ENCODE assay signal across 26 mouse cellular contexts in genomic region chr11:96147471-96147870, GRCm38 (mm10). TPM values are rescaled to one million over a fixed set of nuclear protein-coding genes. Genes with fewer than 3 reads are reported as not detected.
DNase-seq lines count a peak whose midpoint lies in the region; ATAC-seq and TF ChIP-seq lines count a peak whose summit lies in the region.
"Had no signal": no experiment of that assay in that cellular context is flagged by ENCODE, and none has a peak within 500 bp of the region (broad histone marks: within the 10 kb centered on the region; RNA-seq: fewer than 3 reads in every experiment).

No protein-coding gene starts in this region.

- no peak for TF ChIP-seq CTCF in intestine, postnatal 0 days (IDR thresholded peaks at IDR 0.05; ENCODE audit: low read depth)
- TF ChIP-seq CTCF in stomach, postnatal 0 days (IDR thresholded peaks at IDR 0.05; ENCODE audit: low read depth): no peak
- TF ChIP-seq CTCF in gastrocnemius, adult 2 months (IDR thresholded peaks at IDR 0.05): no peak
- TF ChIP-seq CTCF in thymus, adult 2 months (IDR thresholded peaks at IDR 0.05; ENCODE audit: borderline replicate concordance, control insufficient read depth, extremely low read depth, insufficient read depth, low read length, poor library complexity): no peak

- WGBS in intestine, embryonic 15.5 days: 56% methylated on average over 6 of the region's 6 CpGs
- WGBS in intestine, embryonic 16.5 days: 62% methylated on average over 6 of the region's 6 CpGs
- 49% methylated on average over 6 of the region's 6 CpGs for WGBS in intestine, postnatal 0 days
- 65% methylated on average over 6 of the region's 6 CpGs for WGBS in stomach, postnatal 0 days
- 74% methylated on average over 6 of the region's 6 CpGs for WGBS in forebrain, embryonic 14.5 days
- WGBS in thymus, adult 2 months: 58% methylated on average over 6 of the region's 6 CpGs

- H3K27ac ChIP-seq in intestine, embryonic 15.5 days: no peak overlapping the region
- H3K27ac ChIP-seq in intestine, embryonic 16.5 days (ENCODE audit: low read length): no peak overlapping the region
- H3K27ac ChIP-seq in intestine, postnatal 0 days (ENCODE audit: low read depth, low read length): no peak overlapping the region
- no peak overlapping the region for H3K27ac ChIP-seq in stomach, postnatal 0 days (replicated peaks)
- H3K27ac ChIP-seq in gastrocnemius, adult 2 months: no peak overlapping the region
- H3K27ac ChIP-seq in forebrain, embryonic 14.5 days (ENCODE audit: low read depth, low read length): no peak overlapping the region
- H3K27ac ChIP-seq in thymus, adult 2 months (ENCODE audit: control insufficient read depth, insufficient read depth, low read length): no peak overlapping the region

- no peak for TF ChIP-seq POLR2A in thymus, adult 2 months (IDR thresholded peaks at IDR 0.05; ENCODE audit: control insufficient read depth, extremely low read depth, insufficient read depth, low read length, poor library complexity)

- H3K9me3 ChIP-seq in intestine, embryonic 15.5 days: no peaks in the 10 kb centered on the region
- H3K9me3 ChIP-seq in intestine, embryonic 16.5 days (ENCODE audit: control insufficient read depth, low read length): no peaks in the 10 kb centered on the region
- H3K9me3 ChIP-seq in intestine, postnatal 0 days (ENCODE audit: control insufficient read depth): no peaks in the 10 kb centered on the region
- H3K9me3 ChIP-seq in stomach, postnatal 0 days (ENCODE audit: control insufficient read depth, low read length): no peaks in the 10 kb centered on the region
- no peaks in the 10 kb centered on the region for H3K9me3 ChIP-seq in forebrain, embryonic 14.5 days (replicated peaks; ENCODE audit: control insufficient read depth, low read length)
- H3K9me3 ChIP-seq: G1E had no signal

- TF ChIP-seq EP300 in stomach, postnatal 0 days (optimal IDR thresholded peaks at IDR 0.05): no peak

- no peak overlapping the region for H3K4me2 ChIP-seq in intestine, embryonic 15.5 days (replicated peaks)
- no peak overlapping the region for H3K4me2 ChIP-seq in intestine, embryonic 16.5 days (ENCODE audit: low read depth, low read length)
- no peak overlapping the region for H3K4me2 ChIP-seq in intestine, postnatal 0 days (replicated peaks; ENCODE audit: low read depth)
- H3K4me2 ChIP-seq in stomach, postnatal 0 days (replicated peaks; ENCODE audit: low read depth): no peak overlapping the region
- H3K4me2 ChIP-seq in forebrain, embryonic 14.5 days (ENCODE audit: low read length): no peak overlapping the region

- H3K9ac ChIP-seq in intestine, embryonic 15.5 days: no peak overlapping the region
- H3K9ac ChIP-seq in intestine, embryonic 16.5 days (ENCODE audit: low read depth, low read length): no peak overlapping the region
- H3K9ac ChIP-seq in intestine, postnatal 0 days (ENCODE audit: low read depth, low read length): no peak overlapping the region
- no peak overlapping the region for H3K9ac ChIP-seq in stomach, postnatal 0 days (ENCODE audit: low read length)
- no peak overlapping the region for H3K9ac ChIP-seq in forebrain, embryonic 14.5 days (ENCODE audit: low read length)

- no peak for DNase-seq in stomach, postnatal 0 days (ENCODE audit: low spot score)
- no peak for DNase-seq in gastrocnemius, adult 2 months
- no peak for DNase-seq in forebrain, embryonic 14.5 days (ENCODE audit: low spot score)
- no peak for DNase-seq in right cerebral cortex, adult 18-20 months
- no peak for DNase-seq in thymus, adult 2 months
- DNase-seq: adrenal gland, adult 2 months; adrenal gland, adult 8-10 months; adrenal gland, postnatal 10 days; adrenal gland, postnatal 14 days; adrenal gland, postnatal 25 days; adrenal gland, postnatal 36 days; B cell, adult 2 months; cerebellum, adult 11 months; cerebellum, adult 11-12 months had no signal

- ATAC-seq in intestine, embryonic 15.5 days: peak; percentile 66
- peak; percentile 65; the same call in 1 of the 2 replicates for ATAC-seq in intestine, embryonic 16.5 days
- ATAC-seq in intestine, postnatal 0 days: peak; percentile 55
- peak; percentile 43; the same call in 1 of the 2 replicates for ATAC-seq in stomach, postnatal 0 days (ENCODE audit: low FRiP score, low TSS enrichment)
- no peak for ATAC-seq in forebrain, embryonic 14.5 days
- ATAC-seq: activated CD4-positive, CD25-positive, alpha-beta regulatory T cell, adult 4 months; CD4-positive, CD25-positive, alpha-beta regulatory T cell, adult 4 months; Patski had no signal

- H3K4me3 ChIP-seq in intestine, embryonic 15.5 days (replicated peaks): no peak overlapping the region
- H3K4me3 ChIP-seq in intestine, embryonic 16.5 days (ENCODE audit: low read length): no peak overlapping the region
- H3K4me3 ChIP-seq in intestine, postnatal 0 days (ENCODE audit: low read depth, low read length): no peak overlapping the region
- H3K4me3 ChIP-seq in stomach, postnatal 0 days (ENCODE audit: low read depth, low read length): no peak overlapping the region
- H3K4me3 ChIP-seq in gastrocnemius, adult 2 months: no peak overlapping the region
- H3K4me3 ChIP-seq in forebrain, embryonic 14.5 days (ENCODE audit: low read depth, low read length): no peak overlapping the region
- no peak overlapping the region for H3K4me3 ChIP-seq in thymus, adult 2 months (ENCODE audit: control insufficient read depth, insufficient read depth, low read length)

- no peaks in the 10 kb centered on the region for H3K36me3 ChIP-seq in intestine, embryonic 15.5 days
- H3K36me3 ChIP-seq in intestine, embryonic 16.5 days (ENCODE audit: control insufficient read depth, insufficient read depth, low read length): no peaks in the 10 kb centered on the region
- H3K36me3 ChIP-seq in intestine, postnatal 0 days (ENCODE audit: control insufficient read depth, insufficient read depth): no peaks in the 10 kb centered on the region
- no peaks in the 10 kb centered on the region for H3K36me3 ChIP-seq in stomach, postnatal 0 days (ENCODE audit: control insufficient read depth, insufficient read depth, low read length)
- no peaks in the 10 kb centered on the region for H3K36me3 ChIP-seq in forebrain, embryonic 14.5 days (ENCODE audit: control insufficient read depth, insufficient read depth, low read length)
- no peaks in the 10 kb centered on the region for H3K36me3 ChIP-seq in thymus, adult 2 months (ENCODE audit: control insufficient read depth, insufficient read depth, low read length)
- H3K36me3 ChIP-seq: G1E had no signal

- peaks cover 28% of the 10 kb centered on the region for H3K27me3 ChIP-seq in intestine, embryonic 15.5 days (replicated peaks)
- peaks cover 5% of the 10 kb centered on the region; the same call in 1 of the 2 replicates for H3K27me3 ChIP-seq in intestine, embryonic 16.5 days (replicated peaks; ENCODE audit: control insufficient read depth, insufficient read depth, low read length)
- H3K27me3 ChIP-seq in intestine, postnatal 0 days (replicated peaks; ENCODE audit: control insufficient read depth, insufficient read depth, low read length): peaks cover 31% of the 10 kb centered on the region
- no peaks in the 10 kb centered on the region; the same call in 1 of the 2 replicates for H3K27me3 ChIP-seq in stomach, postnatal 0 days (ENCODE audit: control insufficient read depth, insufficient read depth, low read length)
- peaks cover 18% of the 10 kb centered on the region; the same call in 1 of the 2 replicates for H3K27me3 ChIP-seq in forebrain, embryonic 14.5 days (replicated peaks; ENCODE audit: control insufficient read depth, insufficient read depth, low read length)
- H3K27me3 ChIP-seq in thymus, adult 2 months (ENCODE audit: control insufficient read depth, insufficient read depth, low read length): peaks cover 2% of the 10 kb centered on the region; the same call in 1 of the 2 replicates
- H3K27me3 ChIP-seq: Patski had no signal

- no peaks in the 10 kb centered on the region; the same call in none of the 2 replicates for H3K4me1 ChIP-seq in intestine, embryonic 15.5 days (replicated peaks)
- H3K4me1 ChIP-seq in intestine, embryonic 16.5 days (ENCODE audit: control insufficient read depth, insufficient read depth, low read length): peaks cover 3% of the 10 kb centered on the region
- no peaks in the 10 kb centered on the region for H3K4me1 ChIP-seq in intestine, postnatal 0 days (replicated peaks; ENCODE audit: control insufficient read depth, insufficient read depth, low read length)
- no peaks in the 10 kb centered on the region for H3K4me1 ChIP-seq in stomach, postnatal 0 days (replicated peaks; ENCODE audit: control insufficient read depth, insufficient read depth)
- no peaks in the 10 kb centered on the region; the same call in 1 of the 2 replicates for H3K4me1 ChIP-seq in forebrain, embryonic 14.5 days (ENCODE audit: control insufficient read depth, insufficient read depth, low read length)
- no peaks in the 10 kb centered on the region for H3K4me1 ChIP-seq in thymus, adult 2 months (replicated peaks; ENCODE audit: control insufficient read depth, insufficient read depth, low read length)

- intact Hi-C loops in gastrocnemius, adult 2 months (cut with DNase I): loop anchor here (2.0 kb wide), 1 partner anchor 87 kb away; no protein-coding TSS in a partner anchor

RNA-seq across cellular contexts. Expression of gene Ttll6, which starts 13.9 kb away (rescaled TPM):
- polyA plus RNA-seq in intestine, embryonic 15.5 days (2015; fragmentation: Nextera tagmentation; extraction: Ambion mirVana): 0.37 and 0.40 TPM in 2 replicates
- polyA plus RNA-seq in intestine, embryonic 16.5 days (2015; fragmentation: Nextera tagmentation; extraction: Ambion mirVana): 0.27 and 0.51 TPM in 2 replicates
- polyA plus RNA-seq in intestine, postnatal 0 days (2015; fragmentation: Nextera tagmentation; extraction: Ambion mirVana): 0.10 TPM in 1 of 2 replicates, not detected in the other
- polyA plus RNA-seq in stomach, postnatal 0 days (2015; fragmentation: Nextera tagmentation; extraction: Ambion mirVana): 0.12 and 0.13 TPM in 2 replicates
- not detected for total RNA-seq in gastrocnemius, adult 2 months (2021)
- polyA plus RNA-seq in forebrain, embryonic 14.5 days (2014; fragmentation: Nextera tagmentation; extraction: Ambion mirVana): 0.06 and 0.15 TPM in 2 replicates
- 0.17 and 0.28 TPM in 2 replicates for polyA plus RNA-seq in thymus, adult 2 months (2012; rRNA removed)
- total RNA-seq: adrenal gland, adult 18-20 months; adrenal gland, adult 2 months; adrenal gland, adult 8-10 months; adrenal gland, postnatal 10 days; adrenal gland, postnatal 14 days; adrenal gland, postnatal 25 days; adrenal gland, postnatal 36 days; adrenal gland, postnatal 4 days; CH12.LX; G1E; MEL had no signal
- polyA plus RNA-seq: adrenal gland, adult 2 months; CD4-positive, CD25-positive, alpha-beta regulatory T cell, adult 4 months; G1E had no signal

RNA-seq across cellular contexts. Expression of gene Calcoco2, which starts 35.7 kb away (rescaled TPM):
- polyA plus RNA-seq in intestine, embryonic 15.5 days (2015; fragmentation: Nextera tagmentation; extraction: Ambion mirVana): not detected in 2 replicates
- polyA plus RNA-seq in intestine, embryonic 16.5 days (2015; fragmentation: Nextera tagmentation; extraction: Ambion mirVana): 0.10 TPM in 2 replicates
- polyA plus RNA-seq in intestine, postnatal 0 days (2015; fragmentation: Nextera tagmentation; extraction: Ambion mirVana): not detected in 2 replicates
- not detected in 2 replicates for polyA plus RNA-seq in stomach, postnatal 0 days (2015; fragmentation: Nextera tagmentation; extraction: Ambion mirVana)
- not detected for total RNA-seq in gastrocnemius, adult 2 months (2021)
- polyA plus RNA-seq in forebrain, embryonic 14.5 days (2014; fragmentation: Nextera tagmentation; extraction: Ambion mirVana): 0.14 TPM in 1 of 2 replicates, not detected in the other
- not detected in 2 replicates for polyA plus RNA-seq in thymus, adult 2 months (2012; rRNA removed)
- total RNA-seq: adrenal gland, adult 18-20 months; adrenal gland, adult 2 months; adrenal gland, adult 8-10 months; adrenal gland, postnatal 10 days; adrenal gland, postnatal 14 days; adrenal gland, postnatal 25 days; adrenal gland, postnatal 36 days; adrenal gland, postnatal 4 days; CH12.LX; G1E; MEL had no signal
- polyA plus RNA-seq: activated CD4-positive, CD25-positive, alpha-beta regulatory T cell, adult 4 months; adrenal gland, adult 2 months; brain, embryonic 14.5 days; CD4-positive, CD25-positive, alpha-beta regulatory T cell, adult 4 months; G1E; Patski had no signal

RNA-seq across cellular contexts. Expression of gene Hoxb13, which starts 46.6 kb away (rescaled TPM):
- 2.3 and 3.6 TPM in 2 replicates for polyA plus RNA-seq in intestine, embryonic 15.5 days (2015; fragmentation: Nextera tagmentation; extraction: Ambion mirVana)
- 1.9 and 5.1 TPM in 2 replicates for polyA plus RNA-seq in intestine, embryonic 16.5 days (2015; fragmentation: Nextera tagmentation; extraction: Ambion mirVana)
- polyA plus RNA-seq in intestine, postnatal 0 days (2015; fragmentation: Nextera tagmentation; extraction: Ambion mirVana): not detected in 2 replicates
- not detected in 2 replicates for polyA plus RNA-seq in stomach, postnatal 0 days (2015; fragmentation: Nextera tagmentation; extraction: Ambion mirVana)
- not detected for total RNA-seq in gastrocnemius, adult 2 months (2021)
- not detected in 2 replicates for polyA plus RNA-seq in forebrain, embryonic 14.5 days (2014; fragmentation: Nextera tagmentation; extraction: Ambion mirVana)
- 0.40 and 0.59 TPM in 2 replicates for polyA plus RNA-seq in thymus, adult 2 months (2012; rRNA removed)
- total RNA-seq: adrenal gland, adult 18-20 months; adrenal gland, adult 2 months; adrenal gland, adult 8-10 months; adrenal gland, postnatal 14 days; adrenal gland, postnatal 25 days; adrenal gland, postnatal 36 days; adrenal gland, postnatal 4 days had no signal
- polyA plus RNA-seq: activated CD4-positive, CD25-positive, alpha-beta regulatory T cell, adult 4 months; adrenal gland, adult 2 months; brain, embryonic 14.5 days; CD4-positive, CD25-positive, alpha-beta regulatory T cell, adult 4 months had no signal
